Mouse (Mus musculus) liver, embryonic 14.5 days (tissue): ENCODE results near the gene Mrpl47. TPM values are rescaled to one million over a fixed set of nuclear protein-coding genes. Genes with fewer than 3 reads are reported as not detected.
"Not testable (repeated sequence)": the region's sequence is repeated elsewhere in the genome, so short reads cannot be mapped to it uniquely, and the experiment has no call there.

ENCODE experiments used
- ATAC-seq: fragments of 200-750 bp; cut with Nextera tagmentation; 2 replicates; pipeline ENCODE4 v1.8.0; 2017; ENCODE audit warnings: moderate number of reproducible peaks, mild to moderate bottlenecking, moderate library complexity; ENCODE audit not compliant: insufficient read depth
- DNase-seq, 3 experiments: peaks; one replicate each; pipeline ENCODE4 v3.0.0-alpha.2; 2012 to 2013; ENCODE audit warnings: low read depth in 3 of 3, low spot score in 3 of 3
- H3K27ac ChIP-seq: fragments of 300-500 bp; sonication (generic); 2 replicates; pipeline ENCODE4 v1.5.1; 2014; ENCODE audit warnings: moderate library complexity, mild to moderate bottlenecking, control low read depth, inconsistent platforms
- H3K27me3 ChIP-seq: fragments of 300-500 bp; sonication (generic); 2 replicates; pipeline ENCODE4 v1.6.1; 2014; ENCODE audit warnings: mild to moderate bottlenecking, low read length, moderate library complexity; ENCODE audit not compliant: control insufficient read depth, insufficient read depth
- H3K36me3 ChIP-seq: fragments of 300-500 bp; sonication (generic); replicated peaks from 2 replicates; pipeline ENCODE4 v1.6.1; 2014; ENCODE audit warnings: low read depth; ENCODE audit not compliant: control insufficient read depth, insufficient read depth
- H3K4me1 ChIP-seq, 2 experiments: fragments of 200-500 bp in 1 of 2; fragments of 300-500 bp in 1 of 2; sonication (generic) in 1 of 2; replicated peaks; 2 replicates each; pipeline ENCODE4 v1.6.1; 2012 to 2014; ENCODE audit warnings: antibody characterized with exemption in 1 of 2, inconsistent platforms in 1 of 2, low read length in 1 of 2; ENCODE audit not compliant: control insufficient read depth in 2 of 2, insufficient read depth in 2 of 2
- H3K4me2 ChIP-seq: fragments of 300-500 bp; sonication (generic); 2 replicates; pipeline ENCODE4 v1.6.1; 2014; ENCODE audit warnings: low read depth, mild to moderate bottlenecking, control low read depth, moderate library complexity
- H3K4me3 ChIP-seq, 2 experiments: fragments of 200-500 bp in 1 of 2; fragments of 300-500 bp in 1 of 2; sonication (generic) in 1 of 2; 2 replicates each; pipeline ENCODE4 v1.5.1; 2012 to 2014; ENCODE audit warnings: low read depth in 2 of 2, low read length in 2 of 2, mild to moderate bottlenecking in 2 of 2, control low read depth in 1 of 2, inconsistent platforms in 1 of 2, moderate library complexity in 1 of 2; ENCODE audit not compliant: insufficient read depth in 1 of 2
- H3K9ac ChIP-seq: fragments of 300-500 bp; sonication (generic); replicated peaks from 2 replicates; pipeline ENCODE4 v1.6.1; 2014; ENCODE audit warnings: mild to moderate bottlenecking, control low read depth, moderate library complexity
- H3K9me3 ChIP-seq: fragments of 300-500 bp; sonication (generic); 2 replicates; pipeline ENCODE4 v1.6.1; 2016; ENCODE audit warnings: low read length, mixed read lengths; ENCODE audit not compliant: control insufficient read depth
- CTCF ChIP-seq: IDR thresholded peaks from 2 replicates; pipeline ENCODE4 v1.5.1; 2016; ENCODE audit warnings: antibody characterized with exemption, low read depth, control low read depth
- EP300 ChIP-seq: IDR thresholded peaks from 2 replicates; pipeline ENCODE4 v1.6.1; 2016; ENCODE audit warnings: antibody characterized with exemption, low read depth
- WGBS: fragments of 180-500 bp; shearing (Covaris S2); extraction: QIAGEN DNeasy Blood & Tissue Kit; methylation state at CpG from one replicate; pipeline ENCODE4 v1.1.7; 2014; ENCODE audit not compliant: insufficient replicate concordance; 5-methylcytosine and 5-hydroxymethylcytosine counted together
- polyA plus RNA-seq, 2 experiments: library from polyadenylated mRNA; depleted of rRNA in 1 of 2; stranded (reverse) in 1 of 2; unstranded in 1 of 2; fragments of >200 nt; fragmentation: Nextera tagmentation in 1 of 2; extraction: Ambion mirVana in 1 of 2; gene quantifications; 2 replicates each; pipeline versions ENCODE4 v1.2.1 to v1.2.3; 2012 to 2014

Mrpl47 gene
- polyA plus RNA-seq, 2 experiments, result 8.4 to 24.0 TPM

- ATAC-seq (no peak), DNase-seq (no peak)
- H3K36me3 ChIP-seq, result peaks cover 79% of the 10 kb centered on the region
- 87% methylated on average over 7 of the region's 7 CpGs for WGBS
- H3K9ac ChIP-seq, result no peak overlapping the region
- H3K4me3 ChIP-seq, result no peak overlapping the region
- H3K27ac ChIP-seq, result no peak overlapping the region
- H3K4me2 ChIP-seq, result no peak overlapping the region
- H3K27me3 ChIP-seq, result no peaks in the 10 kb centered on the region
- H3K4me1 ChIP-seq, result no peaks in the 10 kb centered on the region
- TF ChIP-seq CTCF (no peak), EP300 (no peak)
- H3K9me3 ChIP-seq, result no peaks in the 10 kb centered on the region
Observed at GRCm38 (mm10) chr3:32724191-32724590, 13.2 kb downstream of the Mrpl47 start.

DNA sequence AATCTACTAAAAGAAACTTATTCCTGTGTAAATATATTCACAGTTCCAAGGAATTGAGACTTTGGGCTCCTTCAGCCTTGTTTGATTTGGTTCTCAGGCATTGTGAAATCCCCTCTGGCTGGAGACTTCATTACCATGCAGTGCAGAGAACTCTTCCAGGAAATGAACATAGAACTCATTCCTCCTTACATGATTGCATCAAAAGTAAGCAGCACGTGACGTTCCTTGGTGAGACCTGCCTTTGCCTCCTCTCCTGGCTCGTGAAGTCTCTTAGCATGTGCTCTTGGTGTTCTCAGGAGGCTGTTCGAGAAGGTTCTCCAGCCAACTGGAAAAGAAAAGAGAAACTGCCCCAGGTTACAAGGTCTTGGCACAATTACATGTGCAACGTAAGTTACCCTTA is 19.1 kb downstream of the Mrpl47 start:
- TF ChIP-seq EP300 (no peak), CTCF (no peak)
- Histone ChIP-seq H3K4me3 (no peak overlapping the region), H3K4me2 (no peak overlapping the region), H3K9ac (no peak overlapping the region), H3K27ac (no peak overlapping the region), H3K4me1 (no peaks in the 10 kb centered on the region), H3K27me3 (no peaks in the 10 kb centered on the region), H3K9me3 (no peaks in the 10 kb centered on the region), H3K36me3 (peaks cover 87% of the 10 kb centered on the region)
- DNase-seq, result no peak
- ATAC-seq, result no peak
- WGBS, result 78% methylated on average over 5 of the region's 5 CpGs

- H3K27ac ChIP-seq, DNase-seq, H3K27me3 ChIP-seq, ATAC-seq, H3K4me2 ChIP-seq, H3K4me1 ChIP-seq, H3K9ac ChIP-seq, H3K9me3 ChIP-seq, H3K4me3 ChIP-seq: not testable (repeated sequence)
- peaks cover 89% of the 10 kb centered on the region for H3K36me3 ChIP-seq
- 85% methylated on average over 6 of the region's 6 CpGs for WGBS
Observed at GRCm38 (mm10) chr3:32717403-32717802, 20.0 kb downstream of the Mrpl47 start.

- Histone ChIP-seq H3K27ac (no peak overlapping the region), H3K9ac (no peak overlapping the region), H3K27me3 (no peaks in the 10 kb centered on the region), H3K9me3 (no peaks in the 10 kb centered on the region), H3K4me1 (peaks cover 2 to 4% of the 10 kb centered on the region in 2 experiments; a peak in 3 of 4 replicates), H3K4me3 (no peak overlapping the region), H3K36me3 (peaks cover 68% of the 10 kb centered on the region), H3K4me2 (no peak overlapping the region)
- ATAC-seq (no peak), DNase-seq (no peak)
- 86% methylated on average over 3 of the region's 3 CpGs for WGBS
- no peak for TF ChIP-seq CTCF
- no peak for TF ChIP-seq EP300
Observed at GRCm38 (mm10) chr3:32713711-32714110, 23.7 kb downstream of the Mrpl47 start.

DNA sequence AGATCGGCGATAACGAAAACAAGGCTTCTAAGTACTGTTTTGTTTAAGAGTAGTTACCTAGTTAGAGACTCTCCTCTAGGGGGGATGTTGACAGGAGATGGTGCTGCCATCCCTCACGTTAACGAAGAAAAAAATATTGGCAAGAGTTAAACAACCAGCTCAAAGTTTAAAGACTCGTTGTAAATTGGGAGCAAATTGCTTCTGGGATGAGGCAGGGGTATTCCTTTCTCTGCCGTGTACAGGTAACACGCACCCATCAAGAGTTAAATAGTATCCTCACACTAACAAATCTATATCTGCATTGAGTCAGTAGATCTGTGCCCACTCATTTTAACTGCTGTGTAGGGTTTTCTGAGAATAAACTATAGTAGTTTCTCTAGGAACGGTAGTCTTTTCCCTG is 28.0 kb downstream of the Mrpl47 start:
- Histone ChIP-seq H3K27ac (peak overlapping the region; percentile 23), H3K9ac (peak overlapping the region; percentile 78), H3K36me3 (peaks cover 29% of the 10 kb centered on the region), H3K4me1 (peaks cover 6 to 8% of the 10 kb centered on the region in 2 experiments), H3K27me3 (no peaks in the 10 kb centered on the region), H3K4me2 (peak overlapping the region; percentile 77), H3K9me3 (no peaks in the 10 kb centered on the region), H3K4me3 (peak overlapping the region; percentile 71 to 82)
- WGBS, result 9% methylated on average over 9 of the region's 9 CpGs
- ATAC-seq, result no peak
- no peak for DNase-seq
- no peak for TF ChIP-seq EP300
